Mouse (Mus musculus): ENCODE results near the gene Ccdc120. TPM values are rescaled to one million over a fixed set of nuclear protein-coding genes. Genes with fewer than 3 reads are reported as not detected.

Ccdc120 gene
- 6.7 TPM for polyA plus RNA-seq (2015; fragmentation: Illumina TruSeq; extraction: RNeasy Lipid Tissue Mini Kit (QIAGEN cat#74804); ENCODE audit: low read depth, low replicate concordance)

GRCm38 (mm10) chrX:7750432-7751116, at the start of gene Ccdc120:
TSS of gene Ccdc120 (minus strand) at chrX:7750905.

GRCm38 (mm10) chrX:7789542-7790136, 38.9 kb upstream of the Ccdc120 start, which contains the start of gene Gripap1:
TSS of gene Gripap1 (plus strand) at chrX:7789765.

GRCm38 (mm10) chrX:7762137-7762920, 11.6 kb upstream of the Ccdc120 start, which contains the start of gene Tfe3:
TSS of gene Tfe3 (plus strand) at chrX:7762560.

GRCm38 (mm10) chrX:7728215-7728921, 22.3 kb downstream of the Ccdc120 start, which contains the start of gene Praf2:
TSS of gene Praf2 (plus strand) at chrX:7728439.

GRCm38 (mm10) chrX:7721514-7722281, 29.0 kb downstream of the Ccdc120 start, which contains the start of gene Gm45208:
TSS of gene Gm45208 (plus strand) at chrX:7722245.

GRCm38 (mm10) chrX:7714135-7714899, 36.4 kb downstream of the Ccdc120 start, which contains the start of gene Wdr45:
TSS of gene Wdr45 (plus strand) at chrX:7714333.

GRCm38 (mm10) chrX:7696954-7697381, 53.7 kb downstream of the Ccdc120 start, which contains the start of gene Gpkow:
TSS of gene Gpkow (plus strand) at chrX:7697131.

Other genes starting within 250 kb of the Ccdc120 start
- not detected for gene Foxp3, start 177.3 kb downstream of the Ccdc120 start, polyA plus RNA-seq (2015; fragmentation: Illumina TruSeq; extraction: RNeasy Lipid Tissue Mini Kit (QIAGEN cat#74804); ENCODE audit: low read depth, low replicate concordance)
- 17.3 TPM for gene Ppp1r3f, start 176.6 kb downstream of the Ccdc120 start, polyA plus RNA-seq (2015; fragmentation: Illumina TruSeq; extraction: RNeasy Lipid Tissue Mini Kit (QIAGEN cat#74804); ENCODE audit: low read depth, low replicate concordance)
- 26.3 TPM for gene Ccdc22, start 145.4 kb downstream of the Ccdc120 start, polyA plus RNA-seq (2015; fragmentation: Illumina TruSeq; extraction: RNeasy Lipid Tissue Mini Kit (QIAGEN cat#74804); ENCODE audit: low read depth, low replicate concordance)
- gene Cacna1f, start 143.8 kb downstream of the Ccdc120 start, polyA plus RNA-seq (2015; fragmentation: Illumina TruSeq; extraction: RNeasy Lipid Tissue Mini Kit (QIAGEN cat#74804); ENCODE audit: low read depth, low replicate concordance) = 0.07 TPM
- gene Syp, start 112.4 kb downstream of the Ccdc120 start, polyA plus RNA-seq (2015; fragmentation: Illumina TruSeq; extraction: RNeasy Lipid Tissue Mini Kit (QIAGEN cat#74804); ENCODE audit: low read depth, low replicate concordance) = 1,230 TPM
- 2.5 TPM for gene Prickle3, start 93.6 kb downstream of the Ccdc120 start, polyA plus RNA-seq (2015; fragmentation: Illumina TruSeq; extraction: RNeasy Lipid Tissue Mini Kit (QIAGEN cat#74804); ENCODE audit: low read depth, low replicate concordance)
- gene Plp2, start 79.5 kb downstream of the Ccdc120 start, polyA plus RNA-seq (2015; fragmentation: Illumina TruSeq; extraction: RNeasy Lipid Tissue Mini Kit (QIAGEN cat#74804); ENCODE audit: low read depth, low replicate concordance) = 11.6 TPM
- gene Magix, start 69.7 kb downstream of the Ccdc120 start, polyA plus RNA-seq (2015; fragmentation: Illumina TruSeq; extraction: RNeasy Lipid Tissue Mini Kit (QIAGEN cat#74804); ENCODE audit: low read depth, low replicate concordance) = 0.33 TPM
- 41.6 TPM for gene Gpkow, start 53.8 kb downstream of the Ccdc120 start, polyA plus RNA-seq (2015; fragmentation: Illumina TruSeq; extraction: RNeasy Lipid Tissue Mini Kit (QIAGEN cat#74804); ENCODE audit: low read depth, low replicate concordance)
- gene Wdr45, start 36.6 kb downstream of the Ccdc120 start, polyA plus RNA-seq (2015; fragmentation: Illumina TruSeq; extraction: RNeasy Lipid Tissue Mini Kit (QIAGEN cat#74804); ENCODE audit: low read depth, low replicate concordance) = 61.8 TPM
- not detected for gene Gm45208, start 28.7 kb downstream of the Ccdc120 start, polyA plus RNA-seq (2015; fragmentation: Illumina TruSeq; extraction: RNeasy Lipid Tissue Mini Kit (QIAGEN cat#74804); ENCODE audit: low read depth, low replicate concordance)
- gene Praf2, start 22.5 kb downstream of the Ccdc120 start, polyA plus RNA-seq (2015; fragmentation: Illumina TruSeq; extraction: RNeasy Lipid Tissue Mini Kit (QIAGEN cat#74804); ENCODE audit: low read depth, low replicate concordance) = 124 TPM
- 24.9 TPM for gene Tfe3, start 11.7 kb upstream of the Ccdc120 start, polyA plus RNA-seq (2015; fragmentation: Illumina TruSeq; extraction: RNeasy Lipid Tissue Mini Kit (QIAGEN cat#74804); ENCODE audit: low read depth, low replicate concordance)
- 88.6 TPM for gene Gripap1, start 38.9 kb upstream of the Ccdc120 start, polyA plus RNA-seq (2015; fragmentation: Illumina TruSeq; extraction: RNeasy Lipid Tissue Mini Kit (QIAGEN cat#74804); ENCODE audit: low read depth, low replicate concordance)
- gene Kcnd1, start 71.4 kb upstream of the Ccdc120 start, polyA plus RNA-seq (2015; fragmentation: Illumina TruSeq; extraction: RNeasy Lipid Tissue Mini Kit (QIAGEN cat#74804); ENCODE audit: low read depth, low replicate concordance) = 6.4 TPM
- gene Otud5, start 90.5 kb upstream of the Ccdc120 start, polyA plus RNA-seq (2015; fragmentation: Illumina TruSeq; extraction: RNeasy Lipid Tissue Mini Kit (QIAGEN cat#74804); ENCODE audit: low read depth, low replicate concordance) = 71.5 TPM
- 47.5 TPM for gene Pim2, start 127.4 kb upstream of the Ccdc120 start, polyA plus RNA-seq (2015; fragmentation: Illumina TruSeq; extraction: RNeasy Lipid Tissue Mini Kit (QIAGEN cat#74804); ENCODE audit: low read depth, low replicate concordance)
- gene Slc35a2, start 133.1 kb upstream of the Ccdc120 start, polyA plus RNA-seq (2015; fragmentation: Illumina TruSeq; extraction: RNeasy Lipid Tissue Mini Kit (QIAGEN cat#74804); ENCODE audit: low read depth, low replicate concordance) = 30.6 TPM
- gene Pqbp1, start 148.4 kb upstream of the Ccdc120 start, polyA plus RNA-seq (2015; fragmentation: Illumina TruSeq; extraction: RNeasy Lipid Tissue Mini Kit (QIAGEN cat#74804); ENCODE audit: low read depth, low replicate concordance) = 133 TPM
- 29.9 TPM for gene Timm17b, start 148.5 kb upstream of the Ccdc120 start, polyA plus RNA-seq (2015; fragmentation: Illumina TruSeq; extraction: RNeasy Lipid Tissue Mini Kit (QIAGEN cat#74804); ENCODE audit: low read depth, low replicate concordance)
- not detected for gene Gm10491, start 156.9 kb upstream of the Ccdc120 start, polyA plus RNA-seq (2015; fragmentation: Illumina TruSeq; extraction: RNeasy Lipid Tissue Mini Kit (QIAGEN cat#74804); ENCODE audit: low read depth, low replicate concordance)
- not detected for gene Gm10490, start 158.6 kb upstream of the Ccdc120 start, polyA plus RNA-seq (2015; fragmentation: Illumina TruSeq; extraction: RNeasy Lipid Tissue Mini Kit (QIAGEN cat#74804); ENCODE audit: low read depth, low replicate concordance)
- gene Pcsk1n, start 168.9 kb upstream of the Ccdc120 start, polyA plus RNA-seq (2015; fragmentation: Illumina TruSeq; extraction: RNeasy Lipid Tissue Mini Kit (QIAGEN cat#74804); ENCODE audit: low read depth, low replicate concordance) = 229 TPM
- gene Eras, start 177.7 kb upstream of the Ccdc120 start, polyA plus RNA-seq (2015; fragmentation: Illumina TruSeq; extraction: RNeasy Lipid Tissue Mini Kit (QIAGEN cat#74804); ENCODE audit: low read depth, low replicate concordance) = not detected
- 32.5 TPM for gene Hdac6, start 197.0 kb upstream of the Ccdc120 start, polyA plus RNA-seq (2015; fragmentation: Illumina TruSeq; extraction: RNeasy Lipid Tissue Mini Kit (QIAGEN cat#74804); ENCODE audit: low read depth, low replicate concordance)
- not detected for gene Gata1, start 227.2 kb upstream of the Ccdc120 start, polyA plus RNA-seq (2015; fragmentation: Illumina TruSeq; extraction: RNeasy Lipid Tissue Mini Kit (QIAGEN cat#74804); ENCODE audit: low read depth, low replicate concordance)

Measured in brain, adult 10 weeks (tissue).